Mouse (Mus musculus) intestine, embryonic 14.5 days (tissue): ENCODE measurements around the gene Cntnap1. TPM values are rescaled to one million over a fixed set of nuclear protein-coding genes. Genes with fewer than 3 reads are reported as not detected.

ENCODE experiments used
- ATAC-seq: fragments of 200-750 bp; cut with Nextera tagmentation; replicated peaks from 2 replicates; pipeline ENCODE4 v1.8.0; 2017; ENCODE audit warnings: low read depth, moderate number of reproducible peaks, moderate TSS enrichment, moderate library complexity; ENCODE audit not compliant: low FRiP score, low TSS enrichment
- DNase-seq: peaks from one replicate; pipeline ENCODE4 v3.0.0-alpha.2; 2018; ENCODE audit warnings: low spot score
- H3K27ac ChIP-seq: fragments of 300-500 bp; sonication (generic); 2 replicates; pipeline ENCODE4 v1.5.1; 2014; ENCODE audit warnings: low read depth, mild to moderate bottlenecking, control low read depth
- H3K27me3 ChIP-seq: fragments of 300-500 bp; sonication (generic); replicated peaks from 2 replicates; pipeline ENCODE4 v1.6.1; 2014; ENCODE audit warnings: low read length, control low read depth; ENCODE audit not compliant: control insufficient read depth, insufficient read depth
- H3K36me3 ChIP-seq: fragments of 300-500 bp; sonication (generic); 2 replicates; pipeline ENCODE4 v1.6.1; 2014; ENCODE audit warnings: low read length, control low read depth; ENCODE audit not compliant: control insufficient read depth, insufficient read depth
- H3K4me1 ChIP-seq: fragments of 300-500 bp; sonication (generic); replicated peaks from 2 replicates; pipeline ENCODE4 v1.6.1; 2014; ENCODE audit warnings: low read length, control low read depth, mixed read lengths; ENCODE audit not compliant: control insufficient read depth, insufficient read depth
- H3K4me2 ChIP-seq: fragments of 300-500 bp; sonication (generic); 2 replicates; pipeline ENCODE4 v1.6.1; 2014; ENCODE audit warnings: low read length
- H3K4me3 ChIP-seq: fragments of 300-500 bp; sonication (generic); 2 replicates; pipeline ENCODE4 v1.5.1; 2014; ENCODE audit warnings: low read depth, low read length, control low read depth, mixed read lengths
- H3K9ac ChIP-seq: fragments of 300-500 bp; sonication (generic); 2 replicates; pipeline ENCODE4 v1.6.1; 2014; ENCODE audit warnings: mild to moderate bottlenecking, low read length
- H3K9me3 ChIP-seq: fragments of 300-500 bp; sonication (generic); 2 replicates; pipeline ENCODE4 v1.6.1; 2016; ENCODE audit warnings: low read length, control low read depth; ENCODE audit not compliant: control insufficient read depth
- WGBS: fragments of 180-500 bp; shearing (Covaris S2); extraction: QIAGEN DNeasy Blood & Tissue Kit; methylation state at CpG from one replicate; pipeline ENCODE4 v1.1.7; 2014; 5-methylcytosine and 5-hydroxymethylcytosine counted together
- polyA plus RNA-seq: library from polyadenylated mRNA; unstranded; fragments of >200 nt; fragmentation: Nextera tagmentation; extraction: Ambion mirVana; gene quantifications from 2 replicates; pipeline ENCODE4 v1.2.1, GENCODE M21; 2014

Cntnap1 gene
- polyA plus RNA-seq, 1 experiment from 2014 or later, result 1.4 TPM

DNA sequence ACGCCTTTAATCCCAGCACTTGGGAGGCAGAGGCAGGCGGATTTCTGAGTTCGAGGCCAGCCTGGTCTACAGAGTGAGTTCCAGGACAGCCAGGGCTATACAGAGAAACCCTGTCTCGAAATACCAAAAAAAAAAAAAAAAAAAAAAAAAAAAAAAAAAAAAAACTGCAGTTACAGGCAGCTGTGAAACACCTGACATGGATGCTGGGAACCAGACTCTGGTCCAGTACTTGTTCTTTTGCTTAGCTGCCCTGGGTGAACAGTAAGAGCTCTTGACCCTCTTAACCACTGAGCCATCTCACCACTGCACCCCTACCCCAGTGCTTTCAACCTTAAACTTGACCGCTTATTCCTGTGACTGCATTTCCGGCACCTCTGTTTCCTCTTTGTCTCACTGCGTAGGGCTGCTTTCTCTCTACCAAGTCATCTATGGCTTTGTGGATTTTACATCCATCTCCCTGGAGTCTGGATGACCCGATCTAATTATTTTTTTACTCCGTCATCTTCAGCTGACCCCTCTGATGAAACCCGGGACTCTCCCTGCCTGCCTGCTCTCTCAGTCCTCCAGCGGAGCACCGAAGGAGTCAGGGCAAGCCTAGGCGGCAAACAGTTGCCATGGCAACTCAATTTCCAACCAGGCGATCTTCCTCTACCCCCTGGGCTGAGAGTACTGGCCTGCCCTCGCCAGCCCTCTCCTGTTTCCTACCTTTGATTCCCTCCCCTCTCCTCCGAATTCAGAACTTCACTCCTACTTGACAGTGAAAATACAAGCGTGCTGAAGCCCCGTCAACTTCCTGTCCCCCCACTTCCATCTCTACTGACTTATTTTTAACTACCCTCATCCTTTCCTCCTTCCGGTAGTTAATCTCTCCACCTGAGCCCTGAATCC lies 26.7 kb upstream of the Cntnap1 start:
- peak overlapping the region; percentile 58 for H3K4me2 ChIP-seq
- ATAC-seq (peak; percentile 22; the same call in 1 of the 2 replicates), DNase-seq (peak; percentile 65)
- H3K9ac ChIP-seq, result no peak overlapping the region; the same call in 1 of the 2 replicates
- peaks cover 14% of the 10 kb centered on the region for H3K4me1 ChIP-seq
- no peaks in the 10 kb centered on the region for H3K9me3 ChIP-seq
- H3K36me3 ChIP-seq, result no peaks in the 10 kb centered on the region
- H3K27me3 ChIP-seq, result 0 out of 2 replicates have a peak, but pooled peaks cover 7% of the 10 kb centered on the region
- H3K4me3 ChIP-seq, result peak overlapping the region; percentile 26
- no peak overlapping the region for H3K27ac ChIP-seq
- WGBS, result 19% methylated on average over 17 of the region's 19 CpGs

DNA sequence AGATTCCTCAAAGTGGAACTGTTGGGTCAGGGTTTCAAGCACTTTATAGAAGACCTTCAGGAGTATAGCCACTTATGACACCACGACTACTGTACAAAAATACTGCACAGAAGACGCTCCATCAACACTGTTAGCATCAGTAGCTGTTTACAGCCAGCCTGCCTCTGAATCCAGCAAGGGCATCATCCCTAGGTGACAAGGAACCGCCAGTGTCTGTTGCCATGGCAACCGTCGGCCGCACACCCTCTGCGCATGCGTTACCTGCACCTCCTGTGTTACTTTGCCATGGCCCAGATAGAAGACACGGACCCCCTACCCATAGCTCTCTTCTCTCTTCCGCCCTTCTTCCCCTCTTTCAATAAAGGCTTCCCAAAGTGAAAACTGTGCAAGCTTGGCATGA lies 23.9 kb upstream of the Cntnap1 start:
- Histone ChIP-seq H3K27me3 (no peaks in the 10 kb centered on the region), H3K4me3 (no peak overlapping the region), H3K9me3 (no peaks in the 10 kb centered on the region), H3K27ac (no peak overlapping the region), H3K9ac (no peak overlapping the region), H3K4me1 (peaks cover 23% of the 10 kb centered on the region), H3K4me2 (no peak overlapping the region), H3K36me3 (no peaks in the 10 kb centered on the region)
- WGBS, result 41% methylated on average over 10 of the region's 10 CpGs
- DNase-seq, result no peak
- ATAC-seq, result no peak

DNA sequence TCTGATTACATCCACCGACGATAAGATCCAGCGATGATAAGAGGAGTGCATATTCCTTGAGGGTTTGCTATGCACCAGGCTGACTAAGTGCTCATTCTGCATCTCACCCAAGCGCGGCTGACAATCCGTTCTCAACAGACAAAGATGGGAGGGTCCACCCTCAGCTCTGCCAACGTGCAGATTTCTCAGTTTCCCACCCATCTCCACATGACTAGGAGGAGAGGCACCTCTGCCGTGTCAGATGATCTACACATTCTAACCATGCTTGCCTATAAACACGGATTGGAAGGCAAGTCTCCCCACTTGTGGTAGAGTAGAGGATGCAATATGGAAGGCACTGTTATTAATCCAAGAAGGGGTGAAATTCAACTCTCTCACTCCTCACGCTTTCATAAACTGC lies 21.6 kb upstream of the Cntnap1 start:
- no peaks in the 10 kb centered on the region for H3K36me3 ChIP-seq
- no peaks in the 10 kb centered on the region for H3K27me3 ChIP-seq
- peaks cover 22% of the 10 kb centered on the region for H3K4me1 ChIP-seq
- H3K4me2 ChIP-seq, result peak overlapping the region; percentile 9; the same call in 1 of the 2 replicates
- DNase-seq (no peak), ATAC-seq (peak; percentile 21; the same call in 1 of the 2 replicates)
- no peaks in the 10 kb centered on the region for H3K9me3 ChIP-seq
- 54% methylated on average over 10 of the region's 10 CpGs for WGBS
- H3K27ac ChIP-seq, result peak overlapping the region; percentile 88
- no peak overlapping the region for H3K9ac ChIP-seq
- no peak overlapping the region for H3K4me3 ChIP-seq

DNA sequence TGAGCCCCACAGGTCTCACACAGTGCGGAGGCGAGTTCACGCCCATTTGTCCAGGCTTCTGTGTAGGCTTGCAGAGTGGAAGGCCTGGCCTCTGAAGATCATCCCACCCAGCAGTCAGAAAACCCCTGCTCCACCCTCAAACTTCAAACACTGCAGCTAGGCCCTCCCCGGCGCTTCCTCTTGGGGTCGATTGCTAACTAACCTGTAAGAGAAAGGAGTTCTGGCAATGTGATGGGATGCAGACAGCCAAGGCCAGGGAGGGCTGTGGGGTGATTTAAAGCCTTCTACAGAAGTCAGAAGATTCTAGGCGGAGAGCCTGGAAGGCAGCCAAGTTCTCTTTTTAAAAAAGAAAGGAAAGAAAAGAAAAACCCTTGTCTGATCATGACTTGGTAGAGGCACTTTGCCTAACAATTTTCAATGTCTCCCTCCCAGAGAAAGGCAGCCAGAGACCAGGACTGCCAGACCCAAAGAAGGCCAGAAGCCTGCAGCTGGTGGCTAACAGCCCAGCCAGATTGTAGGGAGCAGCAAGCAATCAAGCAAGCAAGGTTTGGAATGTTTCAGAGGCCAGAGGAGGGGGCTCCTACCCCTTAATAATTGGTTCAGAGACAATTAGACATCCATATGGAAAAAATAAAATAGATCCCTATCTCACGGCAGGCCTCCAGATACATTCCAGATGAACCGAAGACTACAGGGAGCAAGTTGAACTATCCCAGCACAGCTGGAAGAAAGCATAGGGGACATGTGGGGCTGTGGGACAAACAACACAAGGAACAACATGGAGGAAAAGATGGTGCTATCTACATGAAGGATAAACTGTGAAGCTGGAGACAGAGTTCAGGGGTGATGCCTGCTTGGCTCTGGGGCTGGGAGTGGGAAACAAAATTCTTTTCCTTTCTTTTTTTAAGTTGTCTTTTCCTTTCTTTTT lies 20.9 kb upstream of the Cntnap1 start:
- H3K4me2 ChIP-seq, result peak overlapping the region; percentile 9; the same call in 1 of the 2 replicates
- H3K9me3 ChIP-seq, result no peaks in the 10 kb centered on the region
- DNase-seq (peak; percentile 73), ATAC-seq (peak; percentile 58)
- no peaks in the 10 kb centered on the region for H3K36me3 ChIP-seq
- no peak overlapping the region for H3K9ac ChIP-seq
- H3K27me3 ChIP-seq, result no peaks in the 10 kb centered on the region
- H3K27ac ChIP-seq, result peak overlapping the region; percentile 88
- H3K4me1 ChIP-seq, result peaks cover 19% of the 10 kb centered on the region
- 13% methylated on average over 9 of the region's 9 CpGs for WGBS
- no peak overlapping the region for H3K4me3 ChIP-seq

DNA sequence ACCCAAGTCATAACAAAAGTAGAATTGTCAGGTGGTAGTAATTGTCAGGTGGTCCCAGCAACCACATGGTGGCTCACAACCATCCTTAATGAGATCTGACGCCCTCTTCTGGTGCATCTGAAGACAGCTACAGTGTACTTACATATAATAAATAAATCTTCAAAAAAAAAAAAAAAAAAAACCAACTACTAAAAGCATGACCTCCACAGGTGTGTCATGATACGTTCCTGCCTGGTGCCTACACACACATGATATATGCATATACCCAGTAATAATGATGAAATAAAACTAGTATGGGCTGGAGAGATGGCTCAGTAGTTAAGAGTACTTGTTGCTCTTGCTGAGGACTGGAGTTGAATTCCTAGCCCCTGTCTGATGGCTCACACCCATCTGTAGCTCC lies 19.3 kb upstream of the Cntnap1 start:
- Histone ChIP-seq H3K9ac (no peak overlapping the region), H3K27ac (no peak overlapping the region), H3K36me3 (no peaks in the 10 kb centered on the region), H3K4me3 (no peak overlapping the region), H3K9me3 (no peaks in the 10 kb centered on the region), H3K4me1 (peaks cover 21% of the 10 kb centered on the region), H3K4me2 (no peak overlapping the region), H3K27me3 (no peaks in the 10 kb centered on the region)
- DNase-seq, result no peak
- ATAC-seq, result no peak
- 59% methylated on average over 2 of the region's 2 CpGs for WGBS

DNA sequence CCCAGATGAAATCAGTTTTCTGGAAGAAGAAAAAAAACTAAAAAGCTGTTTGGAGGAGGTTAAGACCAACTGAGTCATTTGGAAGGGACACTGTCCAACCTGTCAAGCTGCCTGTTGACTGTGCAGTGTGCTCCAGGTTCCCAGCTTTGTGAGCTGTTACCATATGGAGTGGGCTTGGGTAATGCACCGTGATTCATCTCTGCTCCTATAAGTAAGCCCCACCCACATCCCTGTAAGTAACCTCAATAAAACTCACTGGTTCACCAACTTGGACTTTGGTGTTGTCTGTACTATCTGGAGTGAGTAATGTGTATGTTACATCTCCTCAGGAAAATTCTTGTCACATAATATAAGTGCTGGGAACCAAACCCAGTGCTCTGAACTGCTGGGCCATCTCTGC lies 17.5 kb upstream of the Cntnap1 start:
- Histone ChIP-seq H3K4me2 (no peak overlapping the region), H3K27ac (no peak overlapping the region), H3K36me3 (no peaks in the 10 kb centered on the region), H3K4me1 (peaks cover 25% of the 10 kb centered on the region), H3K27me3 (no peaks in the 10 kb centered on the region), H3K9me3 (no peaks in the 10 kb centered on the region), H3K4me3 (no peak overlapping the region), H3K9ac (no peak overlapping the region)
- WGBS, result 61% methylated on average over 1 of the region's 1 CpGs
- DNase-seq (no peak), ATAC-seq (no peak; the same call in 1 of the 2 replicates)

DNA sequence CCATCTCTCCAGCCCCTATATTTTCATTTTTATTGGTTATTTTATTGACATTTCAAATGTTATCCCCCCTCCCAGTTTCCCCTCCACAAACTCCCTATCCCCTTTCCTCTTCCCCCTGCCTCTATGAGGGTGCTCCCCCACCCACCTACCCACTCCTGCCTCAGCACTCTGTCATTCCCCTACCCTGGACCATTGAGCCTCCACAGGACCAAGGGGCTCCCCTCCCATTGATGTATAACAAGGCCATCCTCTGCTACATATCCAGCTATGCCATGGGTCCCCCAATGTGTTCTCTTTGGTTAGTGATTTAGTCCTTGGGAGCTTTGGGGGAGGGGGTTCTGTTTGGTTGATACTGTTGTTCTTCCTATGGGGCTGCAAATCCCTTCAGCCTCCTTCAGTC lies 15.7 kb upstream of the Cntnap1 start:
- Histone ChIP-seq H3K4me3 (no peak overlapping the region), H3K27me3 (no peaks in the 10 kb centered on the region), H3K4me2 (no peak overlapping the region), H3K27ac (no peak overlapping the region), H3K9me3 (no peaks in the 10 kb centered on the region), H3K4me1 (peaks cover 10% of the 10 kb centered on the region), H3K36me3 (no peaks in the 10 kb centered on the region), H3K9ac (no peak overlapping the region)
- no peak for ATAC-seq
- DNase-seq, result no peak

DNA sequence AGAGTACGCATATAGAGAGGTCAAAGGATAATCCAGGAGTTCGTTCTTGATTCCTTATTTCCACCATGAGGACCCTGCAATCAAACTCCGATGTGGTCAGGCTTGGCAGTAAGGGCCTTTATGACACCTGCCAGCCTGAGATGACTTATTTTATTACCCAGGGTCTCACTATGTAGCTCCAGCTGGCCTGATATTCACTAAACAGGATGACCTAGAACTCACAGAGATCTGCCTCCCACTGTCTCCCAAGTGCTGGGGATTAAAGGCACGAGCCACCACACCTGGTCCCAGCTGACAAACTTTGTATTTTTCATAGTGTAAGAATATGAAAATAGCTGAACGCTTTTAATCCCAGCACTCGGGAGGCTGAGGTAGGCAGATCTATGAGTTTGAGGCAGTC lies 15.2 kb upstream of the Cntnap1 start:
- Histone ChIP-seq H3K4me2 (peak overlapping the region; percentile 73; the same call in 1 of the 2 replicates), H3K4me3 (no peak overlapping the region), H3K36me3 (no peaks in the 10 kb centered on the region), H3K9me3 (no peaks in the 10 kb centered on the region), H3K27ac (no peak overlapping the region), H3K9ac (no peak overlapping the region), H3K27me3 (no peaks in the 10 kb centered on the region), H3K4me1 (peaks cover 5% of the 10 kb centered on the region; the same call in 1 of the 2 replicates)
- ATAC-seq, result no peak
- 59% methylated on average over 6 of the region's 6 CpGs for WGBS
- DNase-seq, result no peak
